Mouse (Mus musculus) limb, embryonic 13.5 days (tissue): Measurements from ENCODE around the gene Lix1. TPM values are rescaled to one million over a fixed set of nuclear protein-coding genes. Genes with fewer than 3 reads are reported as not detected.
A peak's percentile ranks its signal among the peaks of the same experiment; 100 is the strongest.

Source experiments
- ATAC-seq: fragments of 200-750 bp; cut with Nextera tagmentation; 2 replicates; pipeline ENCODE4 v1.8.0; 2017; ENCODE audit warnings: low read depth, moderate number of reproducible peaks, moderate TSS enrichment; ENCODE audit not compliant: low FRiP score
- H3K27ac ChIP-seq: fragments of 300-500 bp; sonication (generic); 2 replicates; pipeline ENCODE4 v1.5.1; 2015; ENCODE audit warnings: inconsistent platforms, mild to moderate bottlenecking, moderate library complexity
- H3K27me3 ChIP-seq: fragments of 300-500 bp; sonication (generic); 2 replicates; pipeline ENCODE4 v1.6.1; 2015; ENCODE audit warnings: mild to moderate bottlenecking, inconsistent platforms
- H3K36me3 ChIP-seq: fragments of 300-500 bp; sonication (generic); 2 replicates; pipeline ENCODE4 v1.6.1; 2015; ENCODE audit warnings: inconsistent platforms, mild to moderate bottlenecking, moderate library complexity
- H3K4me1 ChIP-seq: fragments of 300-500 bp; sonication (generic); 2 replicates; pipeline ENCODE4 v1.6.1; 2015; ENCODE audit warnings: inconsistent platforms
- H3K4me2 ChIP-seq: fragments of 300-500 bp; sonication (generic); replicated peaks from 2 replicates; pipeline ENCODE4 v1.6.1; 2015; ENCODE audit warnings: inconsistent platforms, mild to moderate bottlenecking, moderate library complexity
- H3K4me3 ChIP-seq: fragments of 300-500 bp; sonication (generic); 2 replicates; pipeline ENCODE4 v1.5.1; 2015; ENCODE audit warnings: moderate library complexity, mild to moderate bottlenecking, inconsistent platforms
- H3K9ac ChIP-seq: fragments of 300-500 bp; sonication (generic); 2 replicates; pipeline ENCODE4 v1.6.1; 2015; ENCODE audit warnings: mild to moderate bottlenecking, inconsistent platforms
- H3K9me3 ChIP-seq: fragments of 300-500 bp; sonication (generic); 2 replicates; pipeline ENCODE4 v1.6.1; 2016; ENCODE audit warnings: inconsistent platforms
- WGBS: fragments of 180-500 bp; shearing (Covaris S2); methylation state at CpG from one replicate; pipeline ENCODE4 v1.1.7; 2015; 5-methylcytosine and 5-hydroxymethylcytosine counted together
- polyA plus RNA-seq: library from polyadenylated mRNA; unstranded; fragments of >200 nt; fragmentation: Nextera tagmentation; extraction: Ambion mirVana; gene quantifications from 2 replicates; pipeline ENCODE4 v1.2.1, GENCODE M21; 2015

Lix1 gene
- polyA plus RNA-seq, 1 experiment from 2014 or later, result 17.9 TPM

DNA sequence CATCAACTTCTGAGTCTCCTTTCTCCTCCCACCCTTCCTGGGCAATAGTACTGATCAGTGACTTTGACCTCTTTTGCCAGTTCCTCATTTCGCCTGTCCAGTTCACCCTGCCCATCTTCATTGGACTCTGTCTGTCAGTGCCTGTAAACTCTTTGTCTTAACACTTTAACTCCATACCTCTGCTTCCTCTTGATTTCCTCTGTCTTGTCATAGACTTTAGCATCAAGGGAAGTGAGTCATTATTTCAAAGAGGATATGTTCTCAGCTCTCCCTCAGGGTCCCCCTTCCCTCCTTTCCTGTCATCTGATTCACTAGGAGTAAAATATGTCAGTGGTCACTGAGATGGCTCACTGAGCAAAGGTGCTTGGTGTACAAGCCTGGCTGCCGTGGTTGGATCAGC is 3.8 kb upstream of the Lix1 start:
- no peak overlapping the region for H3K4me2 ChIP-seq

DNA sequence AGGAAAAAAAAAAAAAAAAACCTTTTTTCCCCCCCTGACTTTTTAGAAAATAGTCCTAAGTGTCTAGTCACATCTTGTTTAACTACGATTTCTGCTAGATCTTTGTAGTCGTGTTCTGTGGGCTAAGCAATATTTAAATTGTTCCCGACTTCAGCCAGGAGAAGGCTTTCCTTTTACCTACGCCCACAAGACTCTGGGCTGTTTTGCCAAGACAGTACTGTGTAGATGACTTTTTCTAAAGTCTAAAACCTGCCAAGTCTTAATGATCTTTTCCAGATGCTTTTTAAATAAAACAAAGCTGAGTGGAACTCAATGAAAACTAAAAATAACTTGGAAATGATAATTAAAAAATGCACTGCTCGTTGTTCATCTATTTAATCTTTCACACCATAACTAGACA is 566 bp downstream of the Lix1 start:
- H3K9ac ChIP-seq, result no peak overlapping the region
- H3K27ac ChIP-seq, result peak overlapping the region; percentile 33; the same call in 1 of the 2 replicates
- peak overlapping the region; percentile 32 for H3K4me3 ChIP-seq
- H3K27me3 ChIP-seq, result no peaks in the 10 kb centered on the region
- WGBS, result 8% methylated on average over 5 of the region's 5 CpGs
- peak overlapping the region; percentile 56 for H3K4me2 ChIP-seq
- no peaks in the 10 kb centered on the region for H3K36me3 ChIP-seq
- ATAC-seq, result peak; percentile 41; the same call in 1 of the 2 replicates
- no peaks in the 10 kb centered on the region for H3K9me3 ChIP-seq
- peaks cover 36% of the 10 kb centered on the region for H3K4me1 ChIP-seq

More for the DNA sequence above, 3.8 kb upstream of the Lix1 start:
- Histone ChIP-seq H3K9me3 (no peaks in the 10 kb centered on the region), H3K27ac (no peak overlapping the region), H3K4me1 (peaks cover 15% of the 10 kb centered on the region), H3K36me3 (peaks cover 13% of the 10 kb centered on the region), H3K27me3 (no peaks in the 10 kb centered on the region), H3K9ac (no peak overlapping the region), H3K4me3 (no peak overlapping the region)
- WGBS, result 79% methylated on average over 2 of the region's 2 CpGs
- ATAC-seq, result no peak

DNA sequence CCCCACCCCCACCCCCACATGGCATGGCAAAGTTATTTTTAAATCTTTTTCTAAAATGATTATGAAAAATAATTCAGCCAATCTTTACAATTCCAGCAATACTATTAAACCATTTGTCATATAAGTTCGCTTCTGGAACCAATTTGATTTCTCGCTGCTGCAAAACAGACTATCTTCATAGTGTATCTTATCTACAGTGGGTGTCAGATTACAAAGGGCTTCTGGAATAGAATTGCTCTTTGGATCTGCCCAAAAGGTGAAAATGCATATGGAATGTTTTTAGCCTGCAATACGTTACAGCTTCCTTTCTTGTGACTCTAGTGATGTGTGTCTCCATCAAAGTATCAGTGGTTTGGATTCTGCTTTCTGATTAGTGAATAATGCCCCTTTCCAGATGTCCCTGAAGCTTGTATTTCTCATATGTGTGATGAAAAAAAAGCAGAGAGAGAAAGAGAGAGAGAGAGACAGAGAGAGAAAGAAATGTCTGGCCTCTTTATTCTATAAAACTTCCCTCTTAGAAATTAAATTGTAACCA is 1.2 kb downstream of the Lix1 start:
- no peak overlapping the region for H3K9ac ChIP-seq
- H3K4me2 ChIP-seq, result peak overlapping the region; percentile 39
- ATAC-seq, result no peak
- no peaks in the 10 kb centered on the region for H3K9me3 ChIP-seq
- H3K27ac ChIP-seq, result no peak overlapping the region
- peak overlapping the region; percentile 17; the same call in 1 of the 2 replicates for H3K4me3 ChIP-seq
- WGBS, result 6% methylated on average over 3 of the region's 3 CpGs
- H3K4me1 ChIP-seq, result peaks cover 42% of the 10 kb centered on the region
- no peaks in the 10 kb centered on the region for H3K27me3 ChIP-seq
- H3K36me3 ChIP-seq, result no peaks in the 10 kb centered on the region

DNA sequence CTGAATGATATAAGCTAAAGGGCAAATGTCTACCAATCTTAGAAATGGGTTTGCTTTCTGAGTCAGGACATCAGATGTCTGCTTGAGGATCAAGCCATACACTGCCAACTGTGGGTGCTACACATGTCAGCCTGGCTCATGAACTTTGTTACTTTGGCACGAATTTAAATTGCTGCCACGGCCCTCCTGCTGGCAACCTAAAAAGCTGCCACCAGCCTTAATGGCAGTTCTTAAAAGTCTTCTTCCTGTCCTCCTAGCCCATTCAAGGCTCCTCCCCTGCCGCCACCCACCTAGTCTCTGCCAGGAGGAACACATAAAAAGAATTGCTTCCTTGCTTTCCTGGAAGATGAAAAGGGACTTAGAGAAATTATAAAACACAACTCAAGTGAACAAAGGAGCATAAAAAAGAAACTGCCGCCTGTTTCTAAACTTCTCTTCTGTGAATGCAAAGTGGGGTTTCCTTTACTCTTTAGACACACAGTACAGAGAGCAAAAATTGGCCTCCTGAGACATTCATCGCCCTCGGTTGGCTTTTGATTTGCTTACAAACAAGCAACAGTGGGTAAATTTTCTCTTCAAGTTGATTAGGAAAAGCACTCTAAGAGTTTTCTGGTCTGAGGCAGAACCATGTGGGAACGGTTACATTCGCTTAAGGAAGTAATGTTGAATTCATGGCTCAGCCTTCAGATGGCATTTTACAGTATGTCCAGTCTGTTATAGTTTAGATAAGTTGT is 2.5 kb downstream of the Lix1 start:
- peak overlapping the region; percentile 7; the same call in 1 of the 2 replicates for H3K4me3 ChIP-seq
- peak overlapping the region; percentile 52; the same call in 1 of the 2 replicates for H3K27ac ChIP-seq
- H3K36me3 ChIP-seq, result no peaks in the 10 kb centered on the region
- no peaks in the 10 kb centered on the region for H3K9me3 ChIP-seq
- no peak overlapping the region; the same call in 1 of the 2 replicates for H3K9ac ChIP-seq
- peaks cover 51% of the 10 kb centered on the region for H3K4me1 ChIP-seq
- 13% methylated on average over 8 of the region's 8 CpGs for WGBS
- no peaks in the 10 kb centered on the region for H3K27me3 ChIP-seq
- peak overlapping the region; percentile 48 for H3K4me2 ChIP-seq
- ATAC-seq, result no peak

DNA sequence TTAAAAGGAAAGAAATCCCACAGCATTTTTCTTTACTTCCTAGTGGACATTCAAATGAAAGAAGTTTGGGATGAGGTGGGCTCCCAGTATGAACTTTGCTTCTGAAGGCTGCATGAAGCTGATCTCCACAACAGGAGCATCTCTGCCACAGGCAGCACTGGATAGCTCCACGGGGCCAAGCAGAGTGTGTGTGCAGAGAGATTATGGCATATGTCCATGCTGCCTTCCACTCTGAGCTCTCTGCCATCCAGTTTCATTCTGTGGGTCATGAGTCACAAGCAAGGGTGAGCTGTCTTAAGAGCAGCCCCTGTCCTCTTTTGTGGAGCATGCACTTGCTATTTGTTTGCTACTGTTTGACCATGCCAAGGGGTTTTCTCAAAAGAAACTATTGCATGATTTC is 3.1 kb downstream of the Lix1 start:
- ATAC-seq, result no peak
- Histone ChIP-seq H3K9me3 (no peaks in the 10 kb centered on the region), H3K4me1 (peaks cover 54% of the 10 kb centered on the region), H3K9ac (no peak overlapping the region), H3K27me3 (no peaks in the 10 kb centered on the region), H3K27ac (0 out of 2 replicates have a peak overlapping the region, but pooled peaks have one; percentile 28), H3K4me2 (no peak overlapping the region), H3K36me3 (no peaks in the 10 kb centered on the region), H3K4me3 (no peak overlapping the region)
- WGBS, result 28% methylated on average over 1 of the region's 1 CpGs

DNA sequence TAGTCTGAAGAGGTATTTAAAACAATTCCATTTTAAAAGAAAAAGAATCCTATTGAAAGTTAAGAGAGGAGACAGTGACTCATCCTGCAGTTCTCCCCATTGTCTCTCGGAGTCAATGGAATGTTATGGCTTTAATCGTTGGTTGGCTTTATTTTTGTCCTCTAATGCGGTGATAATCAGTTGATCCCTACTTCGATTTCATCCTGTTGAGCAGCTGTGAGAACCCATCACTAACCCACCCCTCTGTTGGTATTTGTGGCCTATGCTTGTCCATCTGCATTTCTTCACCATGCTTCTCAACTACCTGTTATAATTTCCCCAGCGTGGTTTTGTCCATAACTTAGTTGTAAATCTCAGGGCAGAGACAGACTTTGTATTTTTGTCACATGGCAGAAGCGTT is 5.7 kb downstream of the Lix1 start:
- Histone ChIP-seq H3K36me3 (no peaks in the 10 kb centered on the region), H3K9ac (no peak overlapping the region), H3K27ac (no peak overlapping the region), H3K4me1 (peaks cover 46% of the 10 kb centered on the region), H3K27me3 (no peaks in the 10 kb centered on the region), H3K9me3 (no peaks in the 10 kb centered on the region), H3K4me3 (no peak overlapping the region), H3K4me2 (no peak overlapping the region)
- ATAC-seq, result no peak
- whole genome bisulfite sequencing, result 54% methylated on average over 6 of the region's 6 CpGs

DNA sequence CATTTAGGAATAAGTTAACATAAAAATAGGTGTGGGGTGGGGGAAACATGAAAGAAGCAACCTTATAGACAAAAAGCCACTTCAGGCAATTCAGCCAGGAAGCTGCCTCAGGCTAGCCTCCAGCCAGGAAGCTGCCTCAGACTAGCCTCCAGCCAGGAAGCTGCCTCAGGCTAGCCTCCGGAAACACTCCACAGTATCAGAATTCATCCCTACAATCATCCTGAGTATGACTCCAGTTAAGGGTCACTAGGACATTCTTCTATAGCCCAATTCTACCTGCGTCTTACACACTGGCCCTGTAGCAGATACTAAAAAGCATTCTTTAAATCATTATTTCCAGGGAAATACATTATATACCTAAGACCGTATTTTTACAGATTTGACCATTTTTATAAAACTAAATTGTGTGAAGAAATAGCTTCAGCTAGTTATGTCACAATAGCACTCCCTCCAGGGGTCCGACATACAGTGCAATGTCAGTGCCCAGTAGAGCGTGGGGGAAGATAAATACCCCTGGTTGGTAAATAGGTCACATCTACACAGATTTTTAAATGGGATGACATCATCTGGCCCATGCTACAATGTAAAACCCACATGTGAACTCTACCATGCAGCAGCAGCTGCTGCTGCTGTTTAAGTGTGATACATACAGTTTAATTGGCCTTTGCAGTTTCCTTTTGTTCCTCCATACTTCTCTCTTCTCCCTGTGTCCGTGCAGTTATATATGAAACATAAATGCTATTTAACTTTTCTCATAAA is 6.4 kb downstream of the Lix1 start:
- Histone ChIP-seq H3K4me2 (no peak overlapping the region), H3K27ac (0 out of 2 replicates have a peak overlapping the region, but pooled peaks have one; percentile 10), H3K9me3 (no peaks in the 10 kb centered on the region), H3K4me3 (no peak overlapping the region), H3K27me3 (no peaks in the 10 kb centered on the region), H3K9ac (no peak overlapping the region), H3K4me1 (peaks cover 40% of the 10 kb centered on the region), H3K36me3 (no peaks in the 10 kb centered on the region)
- WGBS, result 52% methylated on average over 6 of the region's 6 CpGs
- peak; percentile 15; the same call in 1 of the 2 replicates for ATAC-seq

DNA sequence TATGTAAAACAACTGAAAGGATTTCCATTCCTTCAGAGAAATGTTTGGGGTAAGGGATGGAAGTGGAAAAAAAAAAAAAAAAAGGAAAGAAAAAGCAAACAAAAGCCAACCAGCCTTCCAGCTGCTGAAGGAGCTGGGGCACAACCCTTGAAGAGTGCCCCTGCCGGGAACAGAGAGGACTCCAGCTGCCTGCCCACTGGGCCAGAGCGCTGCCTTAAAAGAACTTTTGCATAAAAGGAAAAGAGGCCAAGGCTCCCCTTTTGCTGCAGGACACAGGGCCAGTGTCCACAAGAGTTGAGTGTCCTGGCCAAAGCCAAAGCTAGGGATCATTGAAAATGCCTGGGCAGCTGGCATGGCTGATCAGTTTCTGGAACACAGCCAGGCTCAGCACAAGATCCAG is 7.1 kb downstream of the Lix1 start:
- Histone ChIP-seq H3K4me3 (no peak overlapping the region), H3K36me3 (no peaks in the 10 kb centered on the region), H3K9ac (no peak overlapping the region), H3K27ac (peak overlapping the region; percentile 61; the same call in 1 of the 2 replicates), H3K27me3 (no peaks in the 10 kb centered on the region), H3K4me1 (peaks cover 38% of the 10 kb centered on the region), H3K4me2 (no peak overlapping the region), H3K9me3 (no peaks in the 10 kb centered on the region)
- 0 out of 2 replicates have a peak, but pooled peaks have one; percentile 38 for ATAC-seq
- 13% methylated on average over 2 of the region's 2 CpGs for WGBS

DNA sequence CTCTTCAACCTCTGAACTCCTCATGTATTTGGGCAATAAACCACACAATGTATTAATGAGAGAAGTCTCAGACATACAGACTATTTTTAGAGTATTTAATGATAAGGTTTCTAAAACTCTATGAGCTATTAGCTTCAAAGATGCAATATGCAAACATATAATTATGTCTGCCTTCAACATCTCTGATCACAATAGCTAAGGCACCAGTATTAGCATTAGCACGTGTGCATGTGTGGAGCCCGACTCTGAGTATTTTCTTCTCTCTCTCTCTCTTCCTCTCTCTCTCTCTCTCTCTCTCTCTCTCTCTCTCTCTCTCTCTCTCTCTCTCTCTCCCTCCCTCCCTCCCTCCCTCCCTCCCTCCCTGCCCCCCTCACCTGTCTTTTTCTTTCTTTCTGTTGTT is 9.0 kb downstream of the Lix1 start:
- Histone ChIP-seq H3K36me3 (no peaks in the 10 kb centered on the region), H3K4me2 (no peak overlapping the region), H3K27me3 (no peaks in the 10 kb centered on the region), H3K27ac (no peak overlapping the region), H3K4me1 (peaks cover 24% of the 10 kb centered on the region), H3K9me3 (no peaks in the 10 kb centered on the region), H3K4me3 (no peak overlapping the region), H3K9ac (no peak overlapping the region)
- 60% methylated on average over 2 of the region's 2 CpGs for WGBS
- no peak for ATAC-seq

DNA sequence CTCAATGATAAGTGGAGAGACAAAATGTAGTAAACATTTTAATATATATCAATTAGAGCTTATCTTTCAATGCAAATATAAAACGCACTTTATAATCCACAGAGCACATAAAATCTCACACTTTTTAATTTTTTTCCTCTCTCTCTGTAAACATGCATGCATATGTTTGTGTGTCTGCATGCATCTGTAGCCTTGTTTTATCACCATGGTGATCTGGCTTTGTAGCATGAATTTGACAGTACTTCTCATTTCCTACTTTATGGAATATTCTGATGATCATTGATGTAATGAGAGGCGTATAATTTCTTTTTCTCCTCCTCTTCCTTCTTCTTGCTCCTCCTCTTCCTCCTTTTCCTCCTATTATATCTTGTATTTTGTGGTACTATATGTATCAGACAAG is 9.7 kb downstream of the Lix1 start:
- H3K27ac ChIP-seq, result no peak overlapping the region
- H3K4me2 ChIP-seq, result no peak overlapping the region
- ATAC-seq, result no peak
- H3K4me1 ChIP-seq, result peaks cover 22% of the 10 kb centered on the region
- no peaks in the 10 kb centered on the region for H3K9me3 ChIP-seq
- WGBS, result 94% methylated on average over 2 of the region's 2 CpGs
- no peak overlapping the region for H3K9ac ChIP-seq
- no peaks in the 10 kb centered on the region for H3K36me3 ChIP-seq
- H3K4me3 ChIP-seq, result no peak overlapping the region
- no peaks in the 10 kb centered on the region for H3K27me3 ChIP-seq

DNA sequence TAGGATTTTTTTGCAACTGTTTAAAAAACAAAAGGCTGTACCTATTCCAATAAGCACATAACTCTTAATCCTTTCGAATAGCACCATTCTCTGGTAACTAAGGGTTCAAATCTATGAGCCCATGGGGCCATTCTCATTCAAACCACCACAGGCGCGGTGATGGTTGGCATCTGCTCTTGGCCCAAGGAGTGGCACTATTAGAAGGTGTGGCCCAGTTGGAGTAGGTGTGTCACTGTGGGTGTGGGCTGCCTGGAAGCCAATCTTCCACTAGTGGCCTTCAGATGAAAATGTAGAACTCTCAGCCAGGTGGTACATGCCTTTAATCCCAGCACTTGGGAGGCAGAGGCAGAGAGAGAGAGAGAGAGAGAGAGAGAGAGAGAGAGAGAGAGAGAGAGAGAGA is 11.7 kb downstream of the Lix1 start:
- WGBS, result 97% methylated on average over 3 of the region's 3 CpGs
- H3K9me3 ChIP-seq, result no peaks in the 10 kb centered on the region
- ATAC-seq, result no peak
- H3K36me3 ChIP-seq, result no peaks in the 10 kb centered on the region
- H3K4me1 ChIP-seq, result peaks cover 11% of the 10 kb centered on the region
- no peak overlapping the region for H3K9ac ChIP-seq
- no peaks in the 10 kb centered on the region for H3K27me3 ChIP-seq
- no peak overlapping the region for H3K4me3 ChIP-seq
- H3K4me2 ChIP-seq, result no peak overlapping the region
- H3K27ac ChIP-seq, result no peak overlapping the region
